Mouse (Mus musculus) activated CD4-positive, CD25-positive, alpha-beta regulatory T cell, adult 4 months (primary cell): Measurements from ENCODE around the gene Nab2. TPM values are rescaled to one million over a fixed set of nuclear protein-coding genes. Genes with fewer than 3 reads are reported as not detected.

Experiments used
- ATAC-seq: one replicate; pipeline ENCODE4 v1.8.0; 2017
- polyA plus RNA-seq, 2 experiments: library from polyadenylated mRNA; unstranded; fragments of 100-300 nt; shearing (Covaris generic); gene quantifications; one replicate each; pipeline ENCODE4 v1.2.1; 2017

The Nab2 gene
- 10 to 100 TPM in 1 of 2 experiments, 1 to 10 TPM in 1; 7.4 to 10.2 TPM for polyA plus RNA-seq

GRCm38 (mm10) chr10:127668093-127669050 lies at the start of gene Nab2:
Nab2 (minus strand) TSS chr10:127668568.
- ATAC-seq = peak; percentile 55

- no peak for ATAC-seq
Measured at GRCm38 (mm10) chr10:127712736-127713135, 44.4 kb upstream of the Nab2 start.

DNA sequence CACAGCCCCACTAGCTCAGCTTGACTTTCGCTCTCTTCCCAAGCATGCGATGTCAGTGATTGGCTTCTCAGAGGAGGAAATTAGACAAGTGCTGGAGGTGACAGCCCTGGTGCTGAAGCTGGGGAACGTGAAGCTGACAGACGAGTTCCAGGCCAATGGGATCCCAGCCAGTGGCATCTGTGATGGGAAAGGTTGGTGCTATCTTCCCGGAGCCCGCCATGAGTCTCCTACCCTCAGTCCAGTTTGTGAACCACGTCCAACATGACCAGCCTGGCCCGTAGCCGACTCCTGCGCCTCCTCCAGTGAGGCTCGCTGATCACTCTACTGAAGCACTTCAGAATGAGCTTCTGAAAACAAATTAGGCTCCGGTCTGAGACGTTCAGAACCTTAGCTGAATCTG lies 42.0 kb upstream of the Nab2 start:
- ATAC-seq = no peak

- ATAC-seq = no peak
Measured at GRCm38 (mm10) chr10:127708850-127709370, 40.5 kb upstream of the Nab2 start.

DNA sequence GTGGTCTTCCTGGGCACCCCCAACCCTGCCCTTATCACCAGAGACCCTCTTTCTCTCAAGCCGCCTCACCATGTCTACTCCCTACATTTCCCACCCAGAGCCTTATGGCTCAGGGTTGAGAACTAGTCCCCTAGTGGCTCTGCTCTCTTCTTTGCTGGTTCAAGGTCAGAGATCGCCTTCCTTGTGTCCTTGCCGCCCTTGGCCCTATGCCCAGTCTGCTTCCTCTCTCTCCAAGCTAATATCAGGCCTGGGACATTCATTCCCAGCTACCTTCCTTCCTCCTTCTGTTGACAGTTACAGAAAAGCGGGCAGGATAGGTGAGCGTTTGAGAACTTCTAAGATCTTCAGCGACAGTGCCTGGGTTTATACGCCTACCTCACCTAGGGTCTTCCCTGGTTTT lies 39.4 kb upstream of the Nab2 start:
- ATAC-seq = no peak

DNA sequence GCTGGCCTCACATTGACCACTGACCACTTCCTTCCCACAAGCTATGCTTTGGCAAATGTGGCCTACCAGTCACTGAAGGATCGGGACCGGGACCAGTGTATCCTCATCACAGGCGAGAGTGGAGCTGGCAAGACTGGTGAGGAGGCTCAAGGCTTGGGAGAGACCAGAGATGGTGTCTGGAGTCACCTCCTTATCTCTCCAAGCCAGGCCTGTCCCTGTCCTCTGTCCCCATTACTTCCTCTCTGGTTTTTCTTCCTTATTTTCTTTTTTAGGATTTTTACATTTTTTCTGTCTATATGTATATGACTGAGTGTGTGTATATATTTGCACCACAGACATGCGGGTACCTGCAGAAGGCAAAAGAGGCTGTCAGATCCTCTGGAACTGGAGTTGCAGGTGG lies 37.4 kb upstream of the Nab2 start:
- no peak for ATAC-seq

DNA sequence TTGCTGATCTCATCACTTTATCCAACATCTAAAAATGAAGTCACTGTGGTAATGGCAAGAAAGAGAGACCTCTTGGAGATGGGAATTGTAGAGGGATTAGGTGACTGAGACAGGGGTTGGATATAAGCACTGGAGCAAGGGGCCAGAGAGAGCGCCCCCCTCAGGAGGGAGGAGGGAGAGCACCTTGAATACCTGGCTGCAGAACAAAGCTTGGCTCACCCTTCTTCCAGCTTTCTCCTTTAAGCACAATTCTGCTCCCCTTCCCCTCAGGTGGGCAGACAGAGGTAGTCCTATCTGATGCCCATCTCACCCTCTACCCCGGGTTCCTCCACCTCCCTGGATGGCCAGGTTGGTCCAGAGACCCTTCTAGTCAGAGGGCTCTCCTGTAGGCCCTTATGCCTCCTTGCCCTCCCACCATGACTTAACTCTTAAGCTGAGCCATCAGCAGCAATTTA lies 36.4 kb upstream of the Nab2 start, which contains the start of gene Myo1a:
TSS of gene Myo1a (plus strand) at position 405 of the 455 bp plus-strand sequence.
- no peak for ATAC-seq

- ATAC-seq = no peak
Measured at GRCm38 (mm10) chr10:127704293-127704692, 35.9 kb upstream of the Nab2 start.

DNA sequence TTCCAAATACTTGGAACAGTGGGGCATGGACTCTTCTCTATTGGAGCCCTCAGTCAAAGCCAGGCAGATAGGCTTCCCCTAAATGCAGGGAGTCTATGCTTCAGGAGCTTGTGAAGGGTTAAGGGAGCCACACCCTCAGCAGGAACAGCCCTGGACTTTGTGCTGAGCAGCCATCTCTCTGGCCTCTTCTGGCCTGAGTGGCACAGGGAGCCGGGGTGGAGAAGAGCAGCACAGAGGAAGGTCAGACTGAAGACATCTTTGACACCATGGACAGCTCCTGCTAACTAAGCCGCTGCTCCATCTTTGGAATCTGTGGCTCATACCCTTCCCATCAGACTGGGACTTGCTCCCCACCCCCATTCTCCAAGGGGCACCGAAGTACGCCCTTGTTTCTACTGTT lies 34.9 kb upstream of the Nab2 start:
- no peak for ATAC-seq

GRCm38 (mm10) chr10:127698966-127699365 lies 30.6 kb upstream of the Nab2 start:
- no peak for ATAC-seq

DNA sequence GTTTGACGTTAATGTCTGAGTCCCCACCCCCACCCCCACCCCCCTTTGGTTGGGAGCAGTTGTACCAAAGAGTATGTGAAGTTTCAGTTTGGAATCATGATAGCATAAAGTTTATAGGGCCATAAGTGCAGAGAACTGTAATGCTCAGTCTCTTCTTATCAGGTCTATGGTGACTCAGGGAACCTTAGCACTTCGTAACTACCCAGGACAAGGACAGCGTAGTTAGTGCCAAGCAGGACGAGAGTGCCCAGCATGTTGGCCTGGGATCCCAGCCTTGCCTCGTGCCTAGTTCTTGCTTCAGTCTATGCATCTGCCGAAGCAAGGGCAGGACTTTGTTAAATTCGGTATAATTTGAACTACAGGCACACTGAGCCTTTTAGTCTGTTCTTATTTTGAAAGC lies 27.4 kb upstream of the Nab2 start:
- ATAC-seq = no peak

GRCm38 (mm10) chr10:127694636-127695035 lies 26.3 kb upstream of the Nab2 start:
- peak; percentile 40 for ATAC-seq

- no peak for ATAC-seq
Measured at GRCm38 (mm10) chr10:127691053-127691452, 22.7 kb upstream of the Nab2 start.

GRCm38 (mm10) chr10:127682886-127683285 lies 14.5 kb upstream of the Nab2 start:
- ATAC-seq = no peak

DNA sequence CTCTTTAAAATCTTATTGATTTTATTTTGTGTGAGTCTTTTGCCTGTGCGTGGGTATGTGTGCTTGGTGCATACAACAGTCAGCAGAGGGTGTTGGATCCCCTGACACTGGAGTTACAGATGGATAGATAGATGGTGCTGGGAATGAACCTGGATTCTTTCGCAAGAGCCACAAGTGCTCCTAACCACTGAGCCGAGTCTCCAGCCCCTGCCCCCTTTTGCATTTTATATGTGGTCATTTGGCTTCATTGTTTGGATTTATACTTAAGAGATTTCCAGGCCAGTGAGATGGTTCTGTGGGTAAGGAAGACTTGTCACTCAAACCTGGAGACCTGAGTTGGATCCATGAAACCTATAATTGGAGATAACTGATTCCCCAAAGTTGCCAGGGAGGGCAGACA lies 11.5 kb upstream of the Nab2 start:
- ATAC-seq = no peak

GRCm38 (mm10) chr10:127679208-127679607 lies 10.8 kb upstream of the Nab2 start:
- ATAC-seq = no peak

- no peak for ATAC-seq
Measured at GRCm38 (mm10) chr10:127677591-127678336, 9.4 kb upstream of the Nab2 start.

GRCm38 (mm10) chr10:127676691-127677548 lies 8.6 kb upstream of the Nab2 start:
- peak; percentile 91 for ATAC-seq

- no peak for ATAC-seq
Measured at GRCm38 (mm10) chr10:127675859-127676398, 7.6 kb upstream of the Nab2 start.

DNA sequence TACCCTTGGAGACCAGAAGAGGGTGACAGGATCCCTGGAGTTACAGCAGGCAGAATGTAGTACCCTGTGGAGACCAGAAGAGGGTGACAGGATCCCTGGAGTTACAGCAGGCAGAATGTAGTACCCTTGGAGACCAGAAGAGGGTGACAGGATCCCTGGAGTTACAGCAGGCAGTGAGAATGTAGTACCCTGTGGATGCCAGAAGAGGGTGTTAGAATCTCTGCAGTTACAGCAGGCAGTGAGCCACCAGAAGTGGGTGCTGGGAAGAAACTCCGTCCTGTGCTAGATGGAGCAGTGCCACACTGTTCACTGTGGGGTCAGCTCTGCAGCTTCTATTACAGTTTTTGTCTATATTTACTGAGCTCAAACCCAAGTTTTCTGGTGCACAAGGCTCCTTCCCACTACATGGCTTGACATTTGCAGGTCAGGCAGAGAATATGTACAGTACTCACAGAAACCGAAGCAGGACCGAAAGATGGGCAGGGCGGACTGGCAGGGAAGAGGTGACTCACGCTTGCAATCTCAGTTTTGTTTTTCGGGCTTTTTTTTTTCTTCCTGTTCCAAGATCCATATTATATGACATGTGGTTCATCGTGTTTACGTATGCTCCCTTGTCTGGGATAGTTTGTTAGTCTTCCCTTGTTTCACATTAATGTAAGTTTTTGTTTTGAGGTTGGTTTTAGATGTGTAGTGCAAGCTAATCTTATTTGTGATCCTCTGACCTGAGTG lies 6.6 kb upstream of the Nab2 start:
- peak; percentile 24 for ATAC-seq

- no peak for ATAC-seq
Measured at GRCm38 (mm10) chr10:127674046-127674655, 5.8 kb upstream of the Nab2 start.
